Mouse (Mus musculus) megakaryocyte, embryonic 14.5 days (primary cell): ENCODE measurements around the gene Tmem38b. TPM values are rescaled to one million over a fixed set of nuclear protein-coding genes. Genes with fewer than 3 reads are reported as not detected.

ENCODE experiments used
- H3K27me3 ChIP-seq: replicated peaks from 2 replicates; pipeline ENCODE3; 2012; ENCODE audit warnings: inconsistent platforms
- H3K36me3 ChIP-seq: replicated peaks from 2 replicates; pipeline ENCODE3; 2012; ENCODE audit warnings: low read length, inconsistent platforms, mixed read lengths
- H3K4me1 ChIP-seq: 2 replicates; pipeline ENCODE4 v1.6.1; 2012; ENCODE audit warnings: inconsistent platforms
- H3K4me3 ChIP-seq: replicated peaks from 2 replicates; pipeline ENCODE3; 2012; ENCODE audit warnings: moderate library complexity, mild to moderate bottlenecking, inconsistent platforms
- H3K9me3 ChIP-seq: 2 replicates; pipeline ENCODE4 v1.6.1; 2012; ENCODE audit warnings: inconsistent platforms
- FLI1 ChIP-seq: IDR thresholded peaks from 2 replicates; pipeline ENCODE4 v1.6.1; 2012; ENCODE audit warnings: low read length, inconsistent platforms, mixed read lengths
- GATA1 ChIP-seq: IDR thresholded peaks from 3 replicates; pipeline ENCODE4 v1.6.1; 2012; ENCODE audit warnings: mixed read lengths, low read length, inconsistent platforms, borderline replicate concordance
- polyA plus RNA-seq: library from polyadenylated mRNA; stranded (reverse); fragments of >175 nt; gene quantifications from 2 replicates; pipeline ENCODE4 v1.2.3, GENCODE M21; 2012; ENCODE audit warnings: low replicate concordance; ENCODE audit not compliant: insufficient read depth

Gene Tmem38b
- polyA plus RNA-seq, 1 experiment = 7.2 TPM

GRCm38 (mm10) chr4:53882921-53883682 is 57.3 kb downstream of the Tmem38b start:
- Histone ChIP-seq H3K27me3 (peaks cover 12% of the 10 kb centered on the region), H3K9me3 (0 out of 2 replicates have a peak, but pooled peaks cover 6% of the 10 kb centered on the region), H3K4me1 (peaks cover 3% of the 10 kb centered on the region; the same call in 1 of the 2 replicates), H3K4me3 (no peak overlapping the region), H3K36me3 (no peaks in the 10 kb centered on the region)
- no peak for TF ChIP-seq FLI1
- TF ChIP-seq GATA1 = no peak

- Histone ChIP-seq H3K4me1 (peaks cover 3% of the 10 kb centered on the region; the same call in 1 of the 2 replicates), H3K4me3 (no peak overlapping the region), H3K36me3 (no peaks in the 10 kb centered on the region), H3K9me3 (no peaks in the 10 kb centered on the region), H3K27me3 (peaks cover 9% of the 10 kb centered on the region)
- TF ChIP-seq FLI1 = no peak
- no peak for TF ChIP-seq GATA1
Observed at GRCm38 (mm10) chr4:53884351-53885245, 58.8 kb downstream of the Tmem38b start.

- no peaks in the 10 kb centered on the region for H3K9me3 ChIP-seq
- TF ChIP-seq FLI1 (no peak), GATA1 (no peak)
Observed at GRCm38 (mm10) chr4:53886342-53887088, 60.7 kb downstream of the Tmem38b start.

GRCm38 (mm10) chr4:53895335-53895734 is 69.5 kb downstream of the Tmem38b start:
- H3K27me3 ChIP-seq = peaks cover 3% of the 10 kb centered on the region

More at GRCm38 (mm10) chr4:53886342-53887088, 60.7 kb downstream of the Tmem38b start:
- Histone ChIP-seq H3K4me1 (peaks cover 3% of the 10 kb centered on the region; the same call in 1 of the 2 replicates), H3K36me3 (no peaks in the 10 kb centered on the region), H3K4me3 (peak overlapping the region; percentile 70), H3K27me3 (peaks cover 9% of the 10 kb centered on the region)

GRCm38 (mm10) chr4:53896150-53896833 is 70.4 kb downstream of the Tmem38b start:
- peaks cover 4% of the 10 kb centered on the region; the same call in 1 of the 2 replicates for H3K9me3 ChIP-seq
- H3K36me3 ChIP-seq = no peaks in the 10 kb centered on the region
- peaks cover 25% of the 10 kb centered on the region for H3K4me1 ChIP-seq
- H3K27me3 ChIP-seq = peaks cover 8% of the 10 kb centered on the region
- no peak for TF ChIP-seq GATA1
- TF ChIP-seq FLI1 = no peak
- no peak overlapping the region for H3K4me3 ChIP-seq

More at GRCm38 (mm10) chr4:53895335-53895734, 69.5 kb downstream of the Tmem38b start:
- Histone ChIP-seq H3K4me1 (peaks cover 19% of the 10 kb centered on the region), H3K4me3 (peak overlapping the region; percentile 73), H3K9me3 (peaks cover 4% of the 10 kb centered on the region; the same call in 1 of the 2 replicates), H3K36me3 (no peaks in the 10 kb centered on the region)
- no peak for TF ChIP-seq GATA1
- TF ChIP-seq FLI1 = no peak

GRCm38 (mm10) chr4:53900386-53900971 is 74.6 kb downstream of the Tmem38b start:
- peaks cover 15% of the 10 kb centered on the region for H3K27me3 ChIP-seq
- peaks cover 4% of the 10 kb centered on the region; the same call in 1 of the 2 replicates for H3K9me3 ChIP-seq
- H3K4me3 ChIP-seq = no peak overlapping the region
- peaks cover 15% of the 10 kb centered on the region for H3K4me1 ChIP-seq
- TF ChIP-seq GATA1 (no peak), FLI1 (no peak)
- no peaks in the 10 kb centered on the region for H3K36me3 ChIP-seq

- no peaks in the 10 kb centered on the region for H3K36me3 ChIP-seq
- H3K27me3 ChIP-seq = peaks cover 18% of the 10 kb centered on the region
- no peak overlapping the region for H3K4me3 ChIP-seq
- peaks cover 4% of the 10 kb centered on the region; the same call in 1 of the 2 replicates for H3K9me3 ChIP-seq
- H3K4me1 ChIP-seq = peaks cover 9% of the 10 kb centered on the region
- TF ChIP-seq GATA1 = no peak
- TF ChIP-seq FLI1 = no peak
Observed at GRCm38 (mm10) chr4:53904335-53904734, 78.5 kb downstream of the Tmem38b start.

- Histone ChIP-seq H3K4me3 (no peak overlapping the region), H3K27me3 (peaks cover 17% of the 10 kb centered on the region), H3K4me1 (peaks cover 5% of the 10 kb centered on the region; the same call in 1 of the 2 replicates), H3K36me3 (no peaks in the 10 kb centered on the region), H3K9me3 (peaks cover 8% of the 10 kb centered on the region; the same call in 1 of the 2 replicates)
- TF ChIP-seq FLI1 = no peak
- no peak for TF ChIP-seq GATA1
Observed at GRCm38 (mm10) chr4:53905537-53905936, 79.7 kb downstream of the Tmem38b start.
